Mouse (Mus musculus) thymus, adult 2 months (tissue): ENCODE data around the gene Lig4. TPM values are rescaled to one million over a fixed set of nuclear protein-coding genes. Genes with fewer than 3 reads are reported as not detected.

ENCODE experiments used
- DNase-seq: peaks from one replicate; pipeline ENCODE4 v3.0.0; 2021
- H3K27ac ChIP-seq: fragments of 200-500 bp; 2 replicates; pipeline ENCODE4 v1.5.1; 2012; ENCODE audit warnings: low read length, control low read depth; ENCODE audit not compliant: control insufficient read depth, insufficient read depth
- H3K27me3 ChIP-seq: fragments of 200-500 bp; 2 replicates; pipeline ENCODE4 v1.6.1; 2012; ENCODE audit warnings: mild to moderate bottlenecking, low read length, moderate library complexity, mixed read lengths; ENCODE audit not compliant: control insufficient read depth, insufficient read depth
- H3K36me3 ChIP-seq: fragments of 200-500 bp; 2 replicates; pipeline ENCODE4 v1.6.1; 2012; ENCODE audit warnings: mild to moderate bottlenecking, low read length, moderate library complexity; ENCODE audit not compliant: control insufficient read depth, insufficient read depth
- H3K4me1 ChIP-seq: fragments of 200-500 bp; replicated peaks from 2 replicates; pipeline ENCODE4 v1.6.1; 2012; ENCODE audit warnings: low read length; ENCODE audit not compliant: control insufficient read depth, insufficient read depth
- H3K4me3 ChIP-seq: fragments of 200-500 bp; 2 replicates; pipeline ENCODE4 v1.5.1; 2012; ENCODE audit warnings: mild to moderate bottlenecking, low read length, control low read depth, moderate library complexity; ENCODE audit not compliant: control insufficient read depth, insufficient read depth
- CTCF ChIP-seq: fragments of 200-500 bp; IDR thresholded peaks from 2 replicates; pipeline ENCODE4 v1.5.1; 2012; ENCODE audit warnings: mild to moderate bottlenecking, control low read depth, low read length, moderate library complexity, borderline replicate concordance; ENCODE audit not compliant: control insufficient read depth, poor library complexity, insufficient read depth; ENCODE audit errors: extremely low read depth
- POLR2A ChIP-seq: fragments of 200-500 bp; IDR thresholded peaks from 2 replicates; pipeline ENCODE4 v1.6.1; 2012; ENCODE audit warnings: mild to moderate bottlenecking, low read length, control low read depth, moderate library complexity; ENCODE audit not compliant: control insufficient read depth, poor library complexity, insufficient read depth; ENCODE audit errors: extremely low read depth
- WGBS: fragments of 180-500 bp; shearing (Covaris S2); methylation state at CpG from one replicate; pipeline ENCODE4 v1.1.7; 2018; 5-methylcytosine and 5-hydroxymethylcytosine counted together
- polyA plus RNA-seq: library from polyadenylated mRNA; depleted of rRNA; stranded (reverse); fragments of >200 nt; gene quantifications from 2 replicates; pipeline ENCODE4 v1.2.3, GENCODE M21; 2012; rRNA removed

Lig4 gene
- 16.0 and 18.3 TPM in 2 replicates for polyA plus RNA-seq

DNA sequence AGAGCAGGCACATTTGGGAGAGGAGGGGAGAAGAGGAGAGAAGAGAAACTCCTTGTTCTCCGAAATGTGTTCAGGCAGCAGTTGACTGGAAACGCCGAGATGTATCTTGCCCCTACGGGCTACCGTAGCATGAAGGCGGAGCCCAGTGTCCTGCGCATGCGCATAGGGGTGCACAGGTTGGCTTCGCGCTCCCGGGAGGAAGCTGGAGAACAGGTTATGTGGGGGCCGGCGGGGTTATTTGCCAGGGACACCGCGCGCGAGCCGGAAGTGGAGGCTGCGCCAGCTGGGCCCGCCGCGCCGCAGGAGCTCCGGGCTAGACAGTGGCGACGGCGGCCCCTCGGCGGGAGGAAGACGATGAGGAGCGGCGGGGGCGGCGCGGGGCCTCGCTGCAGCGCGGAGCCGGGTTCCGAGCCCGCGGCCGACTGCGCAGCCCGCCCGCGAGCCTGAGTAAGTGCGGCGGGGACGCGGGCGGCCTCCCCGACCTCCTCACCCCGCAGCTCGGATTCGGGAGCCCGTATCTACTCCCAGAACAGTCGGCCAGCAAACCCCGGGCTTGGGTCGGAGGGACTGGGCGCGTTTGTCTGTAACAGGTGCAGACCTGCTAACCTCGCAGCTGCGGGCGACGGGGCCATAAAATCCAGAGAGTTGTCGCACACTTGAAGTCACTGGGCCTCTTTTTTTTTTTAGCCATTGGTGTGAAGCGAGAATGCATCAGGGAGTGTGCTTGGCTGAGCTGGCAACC is at the start of gene Lig4, which contains the start of gene Abhd13:
Gene Lig4, minus strand, starts transcription at position 114 of the 742 bp plus-strand sequence.
Gene Abhd13, plus strand, starts transcription at position 135 of the 742 bp plus-strand sequence.
- peaks cover 14% of the 10 kb centered on the region for H3K36me3 ChIP-seq
- peak within 1 kb of the TSS; percentile 62 for H3K27ac ChIP-seq
- TF ChIP-seq POLR2A (peak; percentile 76; the same call in 1 of the 2 replicates), CTCF (0 out of 2 replicates have a peak, but pooled peaks have one; percentile 9)
- peak; percentile 100 for DNase-seq
- WGBS: under 1% methylated on average over 68 of the region's 68 CpGs
- peaks cover 14% of the 10 kb centered on the region for H3K4me1 ChIP-seq
- H3K27me3 ChIP-seq: no peaks in the 10 kb centered on the region
- peak within 1 kb of the TSS; percentile 93 for H3K4me3 ChIP-seq

GRCm38 (mm10) chr8:10017231-10017630 is 39.7 kb upstream of the Lig4 start:
- DNase-seq: no peak
- no peaks in the 10 kb centered on the region for H3K36me3 ChIP-seq
- no peaks in the 10 kb centered on the region for H3K27me3 ChIP-seq
- H3K4me1 ChIP-seq: no peaks in the 10 kb centered on the region
- TF ChIP-seq CTCF: no peak
- no peak for TF ChIP-seq POLR2A
- H3K27ac ChIP-seq: no peak overlapping the region
- H3K4me3 ChIP-seq: no peak overlapping the region
- 89% methylated on average over 3 of the region's 3 CpGs for WGBS

- no peak overlapping the region for H3K27ac ChIP-seq
- H3K36me3 ChIP-seq: no peaks in the 10 kb centered on the region
- H3K4me3 ChIP-seq: no peak overlapping the region
- 97% methylated on average over 1 of the region's 1 CpGs for WGBS
- no peak for DNase-seq
- H3K4me1 ChIP-seq: no peaks in the 10 kb centered on the region
- H3K27me3 ChIP-seq: no peaks in the 10 kb centered on the region
- TF ChIP-seq POLR2A (no peak), CTCF (no peak)
These were observed 38.8 kb upstream of the Lig4 start for GRCm38 (mm10) chr8:10016252-10016651.

- no peak overlapping the region for H3K4me3 ChIP-seq
- no peak for DNase-seq
- TF ChIP-seq POLR2A: no peak
- H3K27ac ChIP-seq: no peak overlapping the region
- no peaks in the 10 kb centered on the region; the same call in 1 of the 2 replicates for H3K27me3 ChIP-seq
- H3K4me1 ChIP-seq: no peaks in the 10 kb centered on the region
- WGBS: 49% methylated on average over 6 of the region's 6 CpGs
- H3K36me3 ChIP-seq: no peaks in the 10 kb centered on the region
These were observed 30.2 kb upstream of the Lig4 start for GRCm38 (mm10) chr8:10007660-10008028.

GRCm38 (mm10) chr8:10006986-10007659 is 29.6 kb upstream of the Lig4 start:
- DNase-seq: no peak
- no peaks in the 10 kb centered on the region for H3K36me3 ChIP-seq
- H3K27ac ChIP-seq: no peak overlapping the region
- no peaks in the 10 kb centered on the region for H3K4me1 ChIP-seq
- WGBS: 7% methylated on average over 29 of the region's 29 CpGs
- no peak overlapping the region for H3K4me3 ChIP-seq
- no peaks in the 10 kb centered on the region; the same call in 1 of the 2 replicates for H3K27me3 ChIP-seq
- TF ChIP-seq POLR2A: no peak
- no peak for TF ChIP-seq CTCF

DNA sequence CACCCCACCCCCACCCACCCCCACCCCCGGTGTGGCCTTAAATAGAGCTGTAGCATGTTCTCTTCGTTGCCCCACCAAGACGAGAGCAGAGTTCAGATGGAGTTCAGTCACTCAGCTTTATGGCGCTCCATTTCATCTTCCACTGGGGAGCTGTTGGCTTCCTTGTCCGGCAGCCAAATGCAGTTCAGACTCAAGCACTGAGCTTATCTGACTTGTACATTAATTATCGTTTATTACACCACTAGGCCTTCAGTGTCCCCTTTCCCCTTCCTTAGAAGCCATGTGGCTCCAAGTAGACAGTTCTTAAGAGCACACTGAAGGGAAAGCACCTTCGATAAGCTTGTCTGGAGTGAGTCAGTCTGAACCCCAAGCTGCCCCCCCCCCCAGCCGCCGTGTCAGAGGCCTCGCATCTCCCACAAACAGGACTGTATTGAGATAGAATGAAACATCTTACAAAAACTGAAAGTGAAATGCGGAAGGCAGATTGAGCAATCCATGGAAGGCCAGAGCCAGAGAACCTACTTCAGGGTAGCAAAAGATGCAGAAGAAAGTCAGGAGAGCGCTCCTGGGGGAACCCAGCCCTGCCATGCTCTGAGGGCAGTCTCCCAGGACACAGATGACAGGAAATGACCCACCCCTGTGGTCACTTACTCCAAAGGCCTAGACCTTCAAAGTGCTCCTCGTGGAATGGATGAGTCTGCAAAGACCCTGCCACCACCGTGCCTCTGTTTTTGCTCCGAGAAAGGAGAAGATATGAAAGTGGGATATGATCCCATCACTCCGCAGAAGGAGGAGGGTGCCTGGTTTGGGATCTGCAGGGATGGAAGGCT is 28.9 kb upstream of the Lig4 start, which contains the start of gene Tnfsf13b:
Gene Tnfsf13b, plus strand, starts transcription at position 312 of the 830 bp plus-strand sequence.
- no peak for TF ChIP-seq POLR2A
- no peak for TF ChIP-seq CTCF
- Histone ChIP-seq H3K4me1 (no peaks in the 10 kb centered on the region), H3K36me3 (no peaks in the 10 kb centered on the region), H3K4me3 (no peak within 1 kb of the TSS), H3K27me3 (no peaks in the 10 kb centered on the region; the same call in 1 of the 2 replicates), H3K27ac (no peak within 1 kb of the TSS)
- WGBS: 75% methylated on average over 16 of the region's 16 CpGs
- DNase-seq: no peak
